Mouse (Mus musculus): Measurements from ENCODE around the gene 4932438A13Rik. TPM values are rescaled to one million over a fixed set of nuclear protein-coding genes. Genes with fewer than 3 reads are reported as not detected.

The 4932438A13Rik gene
- polyA plus RNA-seq (2015; fragmentation: Nextera tagmentation; extraction: Ambion mirVana), result 48.7 and 52.1 TPM in 2 replicates

DNA sequence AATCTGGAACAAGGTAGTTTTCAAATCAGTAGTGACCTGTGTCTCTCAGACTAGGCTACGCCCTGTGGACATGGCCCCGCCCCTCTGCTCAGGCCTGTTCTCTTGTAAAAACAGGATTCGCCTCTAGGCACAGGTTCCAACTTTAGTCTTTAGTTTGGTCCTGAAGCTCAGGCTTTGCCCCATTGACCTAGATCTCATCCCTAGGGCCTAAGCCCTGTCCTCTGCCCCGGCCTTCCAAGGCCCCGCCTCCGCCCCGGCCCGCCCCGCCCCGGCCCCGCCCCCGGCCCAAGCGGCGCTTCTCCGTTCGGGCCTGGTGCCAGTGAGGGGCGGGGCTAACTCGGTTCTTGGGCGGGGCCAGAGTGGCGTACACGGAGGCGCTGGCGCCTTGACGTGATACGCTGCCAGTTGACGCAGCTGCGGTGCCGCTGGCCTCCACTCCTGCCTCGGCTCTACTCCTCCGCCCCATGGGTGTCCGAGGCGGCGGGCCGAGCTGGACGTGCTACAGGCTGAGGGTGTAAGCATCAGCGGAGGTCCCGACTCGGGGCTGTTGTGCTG is at the start of gene 4932438A13Rik:
Gene 4932438A13Rik, plus strand, starts transcription at position 384 of the 555 bp plus-strand sequence.
- H3K27me3 ChIP-seq, result no peaks in the 10 kb centered on the region
- H3K36me3 ChIP-seq, result peaks cover 21% of the 10 kb centered on the region
- peak within 1 kb of the TSS; percentile 72 for H3K9ac ChIP-seq
- ATAC-seq (ENCODE audit: insufficient number of reproducible peaks, low FRiP score, low TSS enrichment, low read depth), result peak; percentile 94
- peak within 1 kb of the TSS; percentile 72 for H3K4me3 ChIP-seq
- WGBS, result 1% methylated on average over 38 of the region's 38 CpGs
- H3K9me3 ChIP-seq, result no peaks in the 10 kb centered on the region
- peak within 1 kb of the TSS; percentile 81 for H3K27ac ChIP-seq
- H3K4me2 ChIP-seq, result peak within 1 kb of the TSS; percentile 55
- H3K4me1 ChIP-seq, result peaks cover 4% of the 10 kb centered on the region

- Histone ChIP-seq H3K27ac (no peak overlapping the region), H3K9ac (no peak overlapping the region), H3K36me3 (no peaks in the 10 kb centered on the region), H3K4me2 (no peak overlapping the region), H3K4me3 (no peak overlapping the region), H3K4me1 (0 out of 2 replicates have a peak, but pooled peaks cover 4% of the 10 kb centered on the region), H3K27me3 (no peaks in the 10 kb centered on the region), H3K9me3 (no peaks in the 10 kb centered on the region)
- WGBS, result 66% methylated on average over 5 of the region's 5 CpGs
- no peak for ATAC-seq (ENCODE audit: insufficient number of reproducible peaks, low FRiP score, low TSS enrichment, low read depth)
These were observed 46.3 kb upstream of the 4932438A13Rik start for GRCm38 (mm10) chr3:36816633-36817032.

DNA sequence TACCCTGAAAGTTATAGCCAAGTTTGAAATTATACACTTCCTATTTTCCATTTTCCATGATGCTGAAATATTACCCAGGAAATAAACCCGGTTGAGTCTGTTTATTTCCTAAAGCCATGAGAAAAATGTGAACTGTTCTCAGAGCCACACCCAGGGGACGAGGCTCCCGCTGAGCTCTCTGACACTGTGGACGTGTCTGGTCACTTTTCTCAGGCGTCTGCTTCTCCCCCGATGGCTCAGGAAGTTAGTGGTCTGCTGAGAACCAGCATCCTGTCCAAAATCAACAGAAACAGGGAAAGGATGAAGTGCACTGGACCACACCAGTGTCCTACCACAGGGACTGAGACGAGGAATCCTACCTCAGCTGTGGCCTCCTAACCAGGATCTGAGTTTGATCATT is 43.5 kb upstream of the 4932438A13Rik start:
- no peak overlapping the region for H3K27ac ChIP-seq
- ATAC-seq (ENCODE audit: insufficient number of reproducible peaks, low FRiP score, low TSS enrichment, low read depth), result no peak
- H3K9me3 ChIP-seq, result no peaks in the 10 kb centered on the region
- WGBS, result 57% methylated on average over 7 of the region's 7 CpGs
- H3K4me1 ChIP-seq, result 0 out of 2 replicates have a peak, but pooled peaks cover 4% of the 10 kb centered on the region
- no peaks in the 10 kb centered on the region for H3K36me3 ChIP-seq
- no peak overlapping the region for H3K4me3 ChIP-seq
- no peak overlapping the region for H3K4me2 ChIP-seq
- no peaks in the 10 kb centered on the region for H3K27me3 ChIP-seq
- no peak overlapping the region for H3K9ac ChIP-seq

DNA sequence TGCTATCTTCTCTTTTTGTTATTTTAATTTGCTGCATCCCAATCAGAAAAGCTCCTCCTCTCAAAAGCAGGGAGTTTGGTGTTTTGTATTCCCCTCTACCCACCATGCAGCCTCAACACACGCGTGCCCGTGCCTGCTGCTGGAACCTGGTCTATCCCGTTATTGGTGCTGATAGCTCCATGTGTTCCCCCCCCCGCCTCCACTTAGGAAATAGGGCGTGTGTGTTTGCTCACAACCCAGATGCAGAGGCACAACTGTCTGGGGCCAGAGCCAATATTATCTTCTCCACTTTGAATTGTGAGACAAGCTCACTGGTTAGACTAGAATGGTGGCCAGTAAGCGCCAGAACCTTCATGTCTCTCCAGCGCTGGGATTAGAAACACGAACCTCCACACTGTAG is 41.9 kb upstream of the 4932438A13Rik start:
- WGBS, result 72% methylated on average over 9 of the region's 9 CpGs
- ATAC-seq (ENCODE audit: insufficient number of reproducible peaks, low FRiP score, low TSS enrichment, low read depth), result no peak
- Histone ChIP-seq H3K9me3 (no peaks in the 10 kb centered on the region), H3K4me3 (no peak overlapping the region), H3K9ac (no peak overlapping the region), H3K4me1 (0 out of 2 replicates have a peak, but pooled peaks cover 4% of the 10 kb centered on the region), H3K36me3 (no peaks in the 10 kb centered on the region), H3K27me3 (no peaks in the 10 kb centered on the region), H3K27ac (no peak overlapping the region), H3K4me2 (no peak overlapping the region)

DNA sequence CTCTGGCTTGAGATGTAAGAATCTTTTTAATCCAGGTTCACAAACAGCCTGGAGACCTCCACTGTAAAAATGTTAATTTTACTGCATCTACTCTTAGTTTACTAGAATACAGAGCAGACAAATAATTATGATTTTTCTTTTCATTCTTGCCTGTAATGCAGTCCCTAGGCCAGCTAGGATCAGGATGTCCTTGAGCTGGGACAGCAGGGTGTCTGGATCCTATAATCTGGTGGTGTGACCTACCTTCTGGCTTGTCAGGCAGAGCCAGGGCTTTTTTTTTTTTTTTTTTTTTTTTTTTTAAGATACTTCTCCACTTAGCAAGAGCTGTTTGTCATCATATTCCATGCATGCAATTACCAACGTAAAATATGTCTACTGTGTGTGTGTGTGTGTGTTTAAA is 37.8 kb upstream of the 4932438A13Rik start:
- Histone ChIP-seq H3K27ac (no peak overlapping the region), H3K4me3 (no peak overlapping the region), H3K9ac (no peak overlapping the region), H3K36me3 (no peaks in the 10 kb centered on the region), H3K4me1 (0 out of 2 replicates have a peak, but pooled peaks cover 3% of the 10 kb centered on the region), H3K27me3 (no peaks in the 10 kb centered on the region), H3K4me2 (no peak overlapping the region), H3K9me3 (no peaks in the 10 kb centered on the region)
- WGBS, result 43% methylated on average over 1 of the region's 1 CpGs
- ATAC-seq (ENCODE audit: insufficient number of reproducible peaks, low FRiP score, low TSS enrichment, low read depth), result no peak

- no peak overlapping the region for H3K4me3 ChIP-seq
- no peaks in the 10 kb centered on the region for H3K36me3 ChIP-seq
- ATAC-seq (ENCODE audit: insufficient number of reproducible peaks, low FRiP score, low TSS enrichment, low read depth), result no peak
These were observed 37.4 kb upstream of the 4932438A13Rik start for GRCm38 (mm10) chr3:36825554-36825953.

DNA sequence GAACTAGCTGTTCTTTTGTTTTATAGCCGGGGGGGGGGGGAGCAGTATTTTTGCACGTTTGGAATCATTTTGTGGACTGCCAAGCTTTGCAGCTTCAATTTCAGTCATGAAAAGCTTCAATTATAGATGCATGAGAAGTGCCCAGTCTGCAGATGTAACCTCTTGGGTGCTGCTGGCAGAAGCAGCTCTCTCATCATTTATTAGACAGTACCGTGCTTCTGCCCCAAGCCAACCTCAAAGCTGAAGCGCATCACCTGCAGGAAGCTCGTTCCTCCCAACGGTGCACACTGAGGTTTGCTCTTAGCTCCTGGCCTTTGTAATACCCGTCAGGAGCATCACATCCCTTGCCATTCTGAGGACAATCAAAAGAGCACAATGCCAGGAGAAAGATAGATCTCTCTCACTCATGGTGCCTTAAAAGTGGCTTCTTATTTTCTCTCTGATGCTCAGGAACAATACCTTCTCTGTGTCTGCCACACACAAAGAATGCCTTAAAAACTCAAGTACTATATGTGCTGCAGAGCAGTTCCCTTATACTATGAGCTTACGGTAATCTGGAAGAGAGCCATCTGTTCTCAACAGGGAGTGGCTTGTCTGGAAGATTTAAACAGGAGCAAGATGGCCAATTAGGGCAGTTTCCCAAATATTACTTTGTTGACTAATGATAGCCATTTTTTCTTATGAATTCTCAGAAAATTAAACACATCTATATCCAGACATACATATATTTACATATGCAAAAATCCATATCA is 35.5 kb upstream of the 4932438A13Rik start:
- 45% methylated on average over 8 of the region's 8 CpGs for WGBS
- ATAC-seq (ENCODE audit: insufficient number of reproducible peaks, low FRiP score, low TSS enrichment, low read depth), result no peak

More at GRCm38 (mm10) chr3:36825554-36825953, 37.4 kb upstream of the 4932438A13Rik start:
- 0 out of 2 replicates have a peak, but pooled peaks cover 3% of the 10 kb centered on the region for H3K4me1 ChIP-seq
- no peak overlapping the region for H3K27ac ChIP-seq
- H3K4me2 ChIP-seq, result no peak overlapping the region
- no peak overlapping the region for H3K9ac ChIP-seq
- WGBS, result 71% methylated on average over 4 of the region's 4 CpGs
- H3K9me3 ChIP-seq, result no peaks in the 10 kb centered on the region
- H3K27me3 ChIP-seq, result no peaks in the 10 kb centered on the region

DNA sequence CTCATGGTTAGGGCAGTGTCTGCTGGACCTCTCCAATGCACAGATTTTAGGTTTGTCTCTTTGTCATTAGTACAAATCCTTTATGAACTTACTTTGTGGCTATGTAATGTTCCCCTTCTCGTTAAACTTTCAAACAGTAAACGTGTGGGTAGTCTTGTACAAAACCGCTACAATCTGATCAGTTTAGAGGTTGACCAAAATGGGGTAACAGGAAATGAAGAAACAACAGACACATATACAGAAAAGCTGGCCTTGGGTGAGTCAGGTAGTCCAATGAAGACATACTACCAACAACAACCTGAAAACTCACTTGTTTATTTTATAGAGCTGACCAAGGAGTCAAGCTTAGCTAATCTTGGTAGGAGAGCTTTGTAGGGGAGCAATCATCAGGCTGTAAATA is 32.7 kb upstream of the 4932438A13Rik start:
- Histone ChIP-seq H3K4me2 (no peak overlapping the region), H3K4me1 (0 out of 2 replicates have a peak, but pooled peaks cover 3% of the 10 kb centered on the region), H3K9ac (no peak overlapping the region), H3K4me3 (no peak overlapping the region), H3K27me3 (no peaks in the 10 kb centered on the region), H3K27ac (no peak overlapping the region), H3K9me3 (no peaks in the 10 kb centered on the region), H3K36me3 (no peaks in the 10 kb centered on the region)
- whole genome bisulfite sequencing, result 85% methylated on average over 3 of the region's 3 CpGs
- ATAC-seq (ENCODE audit: insufficient number of reproducible peaks, low FRiP score, low TSS enrichment, low read depth), result no peak

More for the DNA sequence above, 35.5 kb upstream of the 4932438A13Rik start:
- Histone ChIP-seq H3K27ac (no peak overlapping the region), H3K4me3 (no peak overlapping the region), H3K27me3 (no peaks in the 10 kb centered on the region), H3K36me3 (no peaks in the 10 kb centered on the region), H3K9me3 (no peaks in the 10 kb centered on the region), H3K9ac (no peak overlapping the region), H3K4me2 (no peak overlapping the region), H3K4me1 (0 out of 2 replicates have a peak, but pooled peaks cover 3% of the 10 kb centered on the region)

- Histone ChIP-seq H3K4me3 (no peak overlapping the region), H3K27me3 (no peaks in the 10 kb centered on the region), H3K27ac (no peak overlapping the region), H3K4me2 (no peak overlapping the region), H3K4me1 (peaks cover 4% of the 10 kb centered on the region; the same call in 1 of the 2 replicates), H3K9me3 (no peaks in the 10 kb centered on the region), H3K36me3 (no peaks in the 10 kb centered on the region), H3K9ac (no peak overlapping the region)
- 69% methylated on average over 4 of the region's 4 CpGs for WGBS
- no peak for ATAC-seq (ENCODE audit: insufficient number of reproducible peaks, low FRiP score, low TSS enrichment, low read depth)
These were observed 28.5 kb upstream of the 4932438A13Rik start for GRCm38 (mm10) chr3:36834426-36834825.

DNA sequence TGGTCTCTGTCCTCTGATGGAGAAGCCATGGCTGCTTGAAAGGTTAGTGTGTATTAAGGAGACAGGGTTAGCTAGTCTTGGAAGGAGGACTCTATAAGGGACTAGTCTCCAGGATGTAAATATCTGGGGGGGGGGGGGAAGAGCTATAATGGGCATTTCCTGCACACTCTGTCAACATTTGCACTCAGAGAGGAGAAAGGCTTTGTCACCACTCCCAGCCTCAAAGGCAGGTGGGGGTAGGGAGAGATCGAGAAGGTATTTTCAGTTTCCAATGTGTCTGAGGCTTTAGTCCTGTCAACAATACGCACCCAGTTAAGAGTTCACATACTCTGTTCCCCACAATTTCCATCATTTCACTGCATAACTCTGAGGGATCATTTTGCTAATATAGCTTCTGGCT is 28.1 kb upstream of the 4932438A13Rik start:
- WGBS, result 89% methylated on average over 2 of the region's 2 CpGs
- H3K27ac ChIP-seq, result no peak overlapping the region
- no peak for ATAC-seq (ENCODE audit: insufficient number of reproducible peaks, low FRiP score, low TSS enrichment, low read depth)
- no peak overlapping the region for H3K4me3 ChIP-seq
- no peaks in the 10 kb centered on the region for H3K9me3 ChIP-seq
- H3K27me3 ChIP-seq, result no peaks in the 10 kb centered on the region
- no peak overlapping the region for H3K4me2 ChIP-seq
- H3K9ac ChIP-seq, result no peak overlapping the region
- peaks cover 4% of the 10 kb centered on the region; the same call in 1 of the 2 replicates for H3K4me1 ChIP-seq
- no peaks in the 10 kb centered on the region for H3K36me3 ChIP-seq

GRCm38 (mm10) chr3:36835525-36836203 is 27.2 kb upstream of the 4932438A13Rik start:
- no peak overlapping the region; the same call in 1 of the 2 replicates for H3K4me3 ChIP-seq
- no peak overlapping the region for H3K27ac ChIP-seq
- H3K9ac ChIP-seq, result no peak overlapping the region

More at GRCm38 (mm10) chr3:36835525-36836203, 27.2 kb upstream of the 4932438A13Rik start:
- 0 out of 2 replicates have a peak, but pooled peaks have one; percentile 52 for ATAC-seq (ENCODE audit: insufficient number of reproducible peaks, low FRiP score, low TSS enrichment, low read depth)
- Histone ChIP-seq H3K4me2 (0 out of 2 replicates have a peak overlapping the region, but pooled peaks have one; percentile 11), H3K36me3 (no peaks in the 10 kb centered on the region), H3K9me3 (no peaks in the 10 kb centered on the region), H3K27me3 (no peaks in the 10 kb centered on the region), H3K4me1 (peaks cover 4% of the 10 kb centered on the region; the same call in 1 of the 2 replicates)
- WGBS, result 19% methylated on average over 18 of the region's 18 CpGs
